Mouse (Mus musculus): ENCODE results near the gene Gpbp1l1. TPM values are rescaled to one million over a fixed set of nuclear protein-coding genes. Genes with fewer than 3 reads are reported as not detected.
A peak's percentile ranks its signal among the peaks of the same experiment; 100 is the strongest.

Gpbp1l1 gene
- 12.0 and 17.6 TPM in 2 replicates for polyA plus RNA-seq (2015; fragmentation: Nextera tagmentation; extraction: Ambion mirVana)

GRCm38 (mm10) chr4:116557306-116558121 is at the start of gene Gpbp1l1:
Gene Gpbp1l1, plus strand, starts transcription at chr4:116557658.
- Histone ChIP-seq H3K4me3 (replicated peaks) (peak within 1 kb of the TSS; percentile 93), H3K27ac (replicated peaks) (peak within 1 kb of the TSS; percentile 95), H3K36me3 (peaks cover 9% of the 10 kb centered on the region), H3K4me2 (peak within 1 kb of the TSS; percentile 81), H3K9me3 (replicated peaks) (no peaks in the 10 kb centered on the region), H3K9ac (replicated peaks) (peak within 1 kb of the TSS; percentile 76), H3K4me1 (peaks cover 26% of the 10 kb centered on the region), H3K27me3 (replicated peaks) (no peaks in the 10 kb centered on the region)
- ATAC-seq (ENCODE audit: low FRiP score) = peak; percentile 97
- WGBS = under 1% methylated on average over 67 of the region's 78 CpGs

- H3K4me1 ChIP-seq = no peaks in the 10 kb centered on the region
- H3K36me3 ChIP-seq = peaks cover 12% of the 10 kb centered on the region
- H3K4me3 ChIP-seq (replicated peaks) = no peak overlapping the region
- no peak overlapping the region for H3K27ac ChIP-seq (replicated peaks)
- H3K9me3 ChIP-seq (replicated peaks) = no peaks in the 10 kb centered on the region
- no peak overlapping the region for H3K4me2 ChIP-seq
- ATAC-seq (ENCODE audit: low FRiP score) = no peak
- no peak overlapping the region for H3K9ac ChIP-seq (replicated peaks)
- 68% methylated on average over 2 of the region's 2 CpGs for WGBS
- no peaks in the 10 kb centered on the region for H3K27me3 ChIP-seq (replicated peaks)
These were observed 26.3 kb upstream of the Gpbp1l1 start for GRCm38 (mm10) chr4:116531109-116531508.

- H3K27ac ChIP-seq (replicated peaks) = no peak overlapping the region
- H3K27me3 ChIP-seq (replicated peaks) = no peaks in the 10 kb centered on the region
- H3K4me2 ChIP-seq = no peak overlapping the region
- no peak for ATAC-seq (ENCODE audit: low FRiP score)
- no peaks in the 10 kb centered on the region for H3K4me1 ChIP-seq
- no peaks in the 10 kb centered on the region for H3K9me3 ChIP-seq (replicated peaks)
- H3K36me3 ChIP-seq = 0 out of 2 replicates have a peak, but pooled peaks cover 3% of the 10 kb centered on the region
- no peak overlapping the region for H3K9ac ChIP-seq (replicated peaks)
- no peak overlapping the region for H3K4me3 ChIP-seq (replicated peaks)
These were observed 21.1 kb upstream of the Gpbp1l1 start for GRCm38 (mm10) chr4:116536351-116536750.

- no peaks in the 10 kb centered on the region for H3K9me3 ChIP-seq (replicated peaks)
- no peaks in the 10 kb centered on the region for H3K27me3 ChIP-seq (replicated peaks)
- WGBS = 88% methylated on average over 3 of the region's 3 CpGs
- ATAC-seq (ENCODE audit: low FRiP score) = no peak
- H3K9ac ChIP-seq (replicated peaks) = no peak overlapping the region
- H3K36me3 ChIP-seq = peaks cover 6% of the 10 kb centered on the region; the same call in 1 of the 2 replicates
- no peaks in the 10 kb centered on the region for H3K4me1 ChIP-seq
- H3K27ac ChIP-seq (replicated peaks) = no peak overlapping the region
- no peak overlapping the region for H3K4me2 ChIP-seq
- H3K4me3 ChIP-seq (replicated peaks) = no peak overlapping the region
These were observed 19.7 kb upstream of the Gpbp1l1 start for GRCm38 (mm10) chr4:116537737-116538136.

- no peak overlapping the region for H3K9ac ChIP-seq (replicated peaks)
- no peak overlapping the region for H3K4me2 ChIP-seq
- no peaks in the 10 kb centered on the region for H3K27me3 ChIP-seq (replicated peaks)
- H3K27ac ChIP-seq (replicated peaks) = no peak overlapping the region
- peaks cover 7% of the 10 kb centered on the region; the same call in 1 of the 2 replicates for H3K4me1 ChIP-seq
- ATAC-seq (ENCODE audit: low FRiP score) = no peak
- 94% methylated on average over 1 of the region's 1 CpGs for WGBS
- peaks cover 13% of the 10 kb centered on the region for H3K36me3 ChIP-seq
- H3K9me3 ChIP-seq (replicated peaks) = no peaks in the 10 kb centered on the region
- H3K4me3 ChIP-seq (replicated peaks) = no peak overlapping the region
These were observed 7.0 kb upstream of the Gpbp1l1 start for GRCm38 (mm10) chr4:116550432-116550831.

- no peaks in the 10 kb centered on the region for H3K27me3 ChIP-seq (replicated peaks)
- H3K27ac ChIP-seq (replicated peaks) = no peak overlapping the region
- 90% methylated on average over 3 of the region's 3 CpGs for WGBS
- ATAC-seq (ENCODE audit: low FRiP score) = no peak
- H3K4me1 ChIP-seq = peaks cover 13% of the 10 kb centered on the region
- no peak overlapping the region for H3K9ac ChIP-seq (replicated peaks)
- H3K9me3 ChIP-seq (replicated peaks) = no peaks in the 10 kb centered on the region
- no peak overlapping the region for H3K4me3 ChIP-seq (replicated peaks)
- peaks cover 13% of the 10 kb centered on the region for H3K36me3 ChIP-seq
- no peak overlapping the region for H3K4me2 ChIP-seq
These were observed 4.4 kb upstream of the Gpbp1l1 start for GRCm38 (mm10) chr4:116553035-116553434.

GRCm38 (mm10) chr4:116555413-116556300 is 1.8 kb upstream of the Gpbp1l1 start, which contains the start of gene Tmem69:
Gene Tmem69, minus strand, starts transcription at chr4:116555936.
- Histone ChIP-seq H3K27ac (replicated peaks) (peak within 1 kb of the TSS; percentile 95), H3K27me3 (replicated peaks) (no peaks in the 10 kb centered on the region), H3K9me3 (replicated peaks) (no peaks in the 10 kb centered on the region), H3K4me2 (peak within 1 kb of the TSS; percentile 81), H3K36me3 (peaks cover 13% of the 10 kb centered on the region), H3K9ac (replicated peaks) (peak within 1 kb of the TSS; percentile 76), H3K4me3 (replicated peaks) (peak within 1 kb of the TSS; percentile 93), H3K4me1 (peaks cover 24% of the 10 kb centered on the region)
- ATAC-seq (ENCODE audit: low FRiP score) = no peak
- 5% methylated on average over 23 of the region's 23 CpGs for WGBS

- H3K4me1 ChIP-seq = peaks cover 26% of the 10 kb centered on the region
- peak overlapping the region; percentile 81 for H3K4me2 ChIP-seq
- H3K9me3 ChIP-seq (replicated peaks) = no peaks in the 10 kb centered on the region
- peak overlapping the region; percentile 95 for H3K27ac ChIP-seq (replicated peaks)
- peak overlapping the region; percentile 76 for H3K9ac ChIP-seq (replicated peaks)
- ATAC-seq (ENCODE audit: low FRiP score) = peak; percentile 98
- H3K4me3 ChIP-seq (replicated peaks) = peak overlapping the region; percentile 93
- peaks cover 13% of the 10 kb centered on the region for H3K36me3 ChIP-seq
- WGBS = 0% methylated on average over 28 of the region's 28 CpGs
- H3K27me3 ChIP-seq (replicated peaks) = no peaks in the 10 kb centered on the region
These were observed 725 bp upstream of the Gpbp1l1 start for GRCm38 (mm10) chr4:116556561-116557305.

GRCm38 (mm10) chr4:116558151-116558882 is 859 bp downstream of the Gpbp1l1 start:
- ATAC-seq (ENCODE audit: low FRiP score) = no peak
- Histone ChIP-seq H3K27me3 (replicated peaks) (no peaks in the 10 kb centered on the region), H3K4me1 (peaks cover 26% of the 10 kb centered on the region), H3K9ac (replicated peaks) (peak overlapping the region; percentile 76), H3K36me3 (peaks cover 4% of the 10 kb centered on the region), H3K27ac (replicated peaks) (peak overlapping the region; percentile 95; the same call in 1 of the 2 replicates), H3K4me2 (peak overlapping the region; percentile 81), H3K9me3 (replicated peaks) (no peaks in the 10 kb centered on the region), H3K4me3 (replicated peaks) (peak overlapping the region; percentile 93)
- 5% methylated on average over 15 of the region's 15 CpGs for WGBS

GRCm38 (mm10) chr4:116595793-116596192 is 38.3 kb downstream of the Gpbp1l1 start:
- 85% methylated on average over 8 of the region's 8 CpGs for WGBS

More at GRCm38 (mm10) chr4:116595793-116596192, 38.3 kb downstream of the Gpbp1l1 start:
- Histone ChIP-seq H3K4me3 (replicated peaks) (no peak overlapping the region), H3K36me3 (peaks cover 50% of the 10 kb centered on the region), H3K9ac (replicated peaks) (no peak overlapping the region), H3K9me3 (replicated peaks) (no peaks in the 10 kb centered on the region), H3K4me2 (no peak overlapping the region), H3K27me3 (replicated peaks) (no peaks in the 10 kb centered on the region), H3K27ac (replicated peaks) (no peak overlapping the region), H3K4me1 (peaks cover 21% of the 10 kb centered on the region)
- no peak for ATAC-seq (ENCODE audit: low FRiP score)
